Mouse (Mus musculus) heart, postnatal 0 days (tissue): ENCODE measurements around the gene D430042O09Rik. TPM values are rescaled to one million over a fixed set of nuclear protein-coding genes. Genes with fewer than 3 reads are reported as not detected.

Source experiments
- ATAC-seq: fragments of 200-750 bp; cut with Nextera tagmentation; 2 replicates; pipeline ENCODE4 v1.8.0; 2017; ENCODE audit warnings: low read depth, moderate number of reproducible peaks, moderate library complexity; ENCODE audit not compliant: insufficient read depth
- DNase-seq: peaks from one replicate; pipeline ENCODE4 v3.0.0-alpha.2; 2016; ENCODE audit warnings: low spot score
- H3K27ac ChIP-seq: fragments of 300-500 bp; sonication (generic); 2 replicates; pipeline ENCODE4 v1.5.1; 2014; ENCODE audit warnings: low read depth, mild to moderate bottlenecking
- H3K27me3 ChIP-seq: fragments of 300-500 bp; sonication (generic); 2 replicates; pipeline ENCODE4 v1.6.1; 2014; ENCODE audit warnings: low read length, mixed read lengths; ENCODE audit not compliant: control insufficient read depth, insufficient read depth
- H3K36me3 ChIP-seq: fragments of 300-500 bp; sonication (generic); replicated peaks from 2 replicates; pipeline ENCODE4 v1.6.1; 2014; ENCODE audit warnings: low read length, mixed read lengths; ENCODE audit not compliant: control insufficient read depth, insufficient read depth
- H3K4me1 ChIP-seq: fragments of 300-500 bp; sonication (generic); 2 replicates; pipeline ENCODE4 v1.6.1; 2014; ENCODE audit warnings: antibody characterized with exemption; ENCODE audit not compliant: control insufficient read depth, insufficient read depth
- H3K4me2 ChIP-seq: fragments of 300-500 bp; sonication (generic); 2 replicates; pipeline ENCODE4 v1.6.1; 2014; ENCODE audit warnings: low read depth, mild to moderate bottlenecking, low read length, moderate library complexity
- H3K4me3 ChIP-seq: fragments of 300-500 bp; sonication (generic); 2 replicates; pipeline ENCODE4 v1.5.1; 2014; ENCODE audit warnings: low read depth, low read length
- H3K9ac ChIP-seq: fragments of 300-500 bp; sonication (generic); replicated peaks from 2 replicates; pipeline ENCODE4 v1.6.1; 2014; ENCODE audit warnings: low read depth, low read length, mixed read lengths
- H3K9me3 ChIP-seq: fragments of 300-500 bp; sonication (generic); replicated peaks from 2 replicates; pipeline ENCODE4 v1.6.1; 2016; ENCODE audit warnings: low read length; ENCODE audit not compliant: control insufficient read depth
- CTCF ChIP-seq: IDR thresholded peaks from 2 replicates; pipeline ENCODE4 v1.5.1; 2016; ENCODE audit warnings: antibody characterized with exemption, control low read depth, low read depth
- EP300 ChIP-seq: IDR thresholded peaks from 2 replicates; pipeline ENCODE4 v1.6.1; 2016; ENCODE audit warnings: antibody characterized with exemption, low read depth
- WGBS: fragments of 180-500 bp; shearing (Covaris S2); extraction: QIAGEN DNeasy Blood & Tissue Kit; methylation state at CpG from one replicate; pipeline ENCODE4 v1.1.7; 2014; 5-methylcytosine and 5-hydroxymethylcytosine counted together
- polyA plus RNA-seq: library from polyadenylated mRNA; unstranded; fragments of >200 nt; fragmentation: Nextera tagmentation; extraction: Ambion mirVana; gene quantifications from 2 replicates; pipeline ENCODE4 v1.2.1, GENCODE M21; 2015
- total RNA-seq: library from RNA; depleted of rRNA; stranded (reverse); fragments of >200 nt; gene quantifications from 2 replicates; pipeline ENCODE4 v1.2.3, GENCODE M21; 2014; ENCODE audit warnings: low replicate concordance

Gene D430042O09Rik
- total and polyA plus RNA-seq, 2 experiments from 2014 or later = 4.5 to 23.9 TPM

DNA sequence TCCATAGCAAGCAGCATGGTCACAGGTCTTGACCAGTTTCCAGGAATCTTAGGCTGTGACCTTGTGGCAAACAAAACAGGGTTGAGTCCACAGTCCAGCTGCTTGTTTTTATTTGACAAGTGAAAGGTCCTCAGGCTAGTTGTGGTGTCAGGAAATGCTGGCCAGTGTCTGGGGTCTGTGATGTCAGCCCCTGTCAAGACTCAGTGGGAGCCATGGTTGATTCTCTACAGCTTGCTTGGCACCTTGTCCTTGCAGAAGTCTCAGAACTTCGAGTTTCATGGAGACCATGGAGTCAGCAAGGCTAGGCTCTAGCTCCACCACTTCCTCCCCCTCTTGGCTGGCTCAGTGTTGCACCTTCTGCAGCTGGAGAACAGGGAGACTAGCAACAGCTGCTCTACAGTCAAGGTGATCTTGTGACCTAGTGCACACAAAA is 33.6 kb downstream of the D430042O09Rik start:
- Histone ChIP-seq H3K4me2 (no peak overlapping the region), H3K9me3 (no peaks in the 10 kb centered on the region), H3K27me3 (no peaks in the 10 kb centered on the region), H3K27ac (no peak overlapping the region), H3K4me1 (0 out of 2 replicates have a peak, but pooled peaks cover 7% of the 10 kb centered on the region), H3K9ac (no peak overlapping the region), H3K36me3 (no peaks in the 10 kb centered on the region), H3K4me3 (no peak overlapping the region)
- 28% methylated on average over 1 of the region's 1 CpGs for WGBS
- ATAC-seq (peak; percentile 30; the same call in 1 of the 2 replicates), DNase-seq (no peak)
- TF ChIP-seq CTCF = no peak
- TF ChIP-seq EP300 = no peak

- ATAC-seq (no peak), DNase-seq (no peak)
- Histone ChIP-seq H3K27me3 (no peaks in the 10 kb centered on the region), H3K4me3 (no peak overlapping the region), H3K27ac (no peak overlapping the region), H3K9me3 (no peaks in the 10 kb centered on the region), H3K36me3 (no peaks in the 10 kb centered on the region), H3K4me1 (0 out of 2 replicates have a peak, but pooled peaks cover 7% of the 10 kb centered on the region), H3K9ac (no peak overlapping the region), H3K4me2 (no peak overlapping the region)
- TF ChIP-seq EP300 = no peak
- TF ChIP-seq CTCF = no peak
- WGBS = 76% methylated on average over 1 of the region's 1 CpGs
Measured at GRCm38 (mm10) chr7:125744774-125745173, 37.1 kb downstream of the D430042O09Rik start.

- DNase-seq (no peak), ATAC-seq (no peak)
- Histone ChIP-seq H3K4me1 (0 out of 2 replicates have a peak, but pooled peaks cover 3% of the 10 kb centered on the region), H3K36me3 (no peaks in the 10 kb centered on the region), H3K9me3 (no peaks in the 10 kb centered on the region), H3K4me3 (no peak overlapping the region), H3K27me3 (no peaks in the 10 kb centered on the region), H3K9ac (no peak overlapping the region), H3K27ac (no peak overlapping the region), H3K4me2 (no peak overlapping the region)
- WGBS = 80% methylated on average over 2 of the region's 2 CpGs
- TF ChIP-seq CTCF (no peak), EP300 (no peak)
Measured at GRCm38 (mm10) chr7:125746621-125747315, 39.1 kb downstream of the D430042O09Rik start.

GRCm38 (mm10) chr7:125747316-125747690 is 39.6 kb downstream of the D430042O09Rik start:
- no peak for TF ChIP-seq EP300
- TF ChIP-seq CTCF = peak; percentile 43
- WGBS = 68% methylated on average over 7 of the region's 7 CpGs
- ATAC-seq = no peak
- Histone ChIP-seq H3K9ac (no peak overlapping the region), H3K36me3 (no peaks in the 10 kb centered on the region), H3K9me3 (no peaks in the 10 kb centered on the region), H3K4me3 (no peak overlapping the region), H3K27ac (no peak overlapping the region), H3K27me3 (no peaks in the 10 kb centered on the region), H3K4me1 (0 out of 2 replicates have a peak, but pooled peaks cover 7% of the 10 kb centered on the region), H3K4me2 (no peak overlapping the region)
- DNase-seq = no peak

GRCm38 (mm10) chr7:125748186-125748585 is 40.5 kb downstream of the D430042O09Rik start:
- Histone ChIP-seq H3K4me3 (no peak overlapping the region), H3K4me2 (no peak overlapping the region), H3K9ac (no peak overlapping the region), H3K27me3 (no peaks in the 10 kb centered on the region), H3K4me1 (0 out of 2 replicates have a peak, but pooled peaks cover 10% of the 10 kb centered on the region), H3K36me3 (no peaks in the 10 kb centered on the region), H3K27ac (no peak overlapping the region), H3K9me3 (no peaks in the 10 kb centered on the region)
- ATAC-seq = no peak
- TF ChIP-seq EP300 (no peak), CTCF (peak; percentile 82)
- 48% methylated on average over 3 of the region's 3 CpGs for WGBS
- peak; percentile 71 for DNase-seq
